Mouse (Mus musculus) olfactory bulb, adult 2 months (tissue): ENCODE measurements around the gene Pdgfra. TPM values are rescaled to one million over a fixed set of nuclear protein-coding genes. Genes with fewer than 3 reads are reported as not detected.

Source experiments
- H3K27ac ChIP-seq: fragments of 200-500 bp; 2 replicates; pipeline ENCODE4 v1.5.1; 2012; ENCODE audit warnings: low read depth, low read length; ENCODE audit not compliant: insufficient read depth
- H3K4me1 ChIP-seq: fragments of 200-500 bp; 2 replicates; pipeline ENCODE4 v1.6.1; 2012; ENCODE audit warnings: low read length; ENCODE audit not compliant: control insufficient read depth, insufficient read depth
- H3K4me3 ChIP-seq: fragments of 200-500 bp; 2 replicates; pipeline ENCODE4 v1.5.1; 2012; ENCODE audit warnings: mild to moderate bottlenecking, low read depth, low read length, moderate library complexity; ENCODE audit not compliant: insufficient read depth
- CTCF ChIP-seq: fragments of 200-500 bp; IDR thresholded peaks from 2 replicates; pipeline ENCODE4 v1.5.1; 2012; ENCODE audit warnings: low read depth, mild to moderate bottlenecking, low read length, moderate library complexity; ENCODE audit not compliant: insufficient read depth
- POLR2A ChIP-seq: fragments of 200-500 bp; IDR thresholded peaks from 2 replicates; pipeline ENCODE4 v1.6.1; 2012; ENCODE audit warnings: mild to moderate bottlenecking, low read depth, low read length, moderate library complexity; ENCODE audit not compliant: insufficient read depth
- WGBS: fragments of 180-500 bp; shearing (Covaris S2); methylation state at CpG from one replicate; pipeline ENCODE4 v1.1.7; 2018; 5-methylcytosine and 5-hydroxymethylcytosine counted together
- polyA plus RNA-seq: library from polyadenylated mRNA; stranded (reverse); fragments of >200 nt; gene quantifications from 2 replicates; pipeline ENCODE4 v1.2.4, GENCODE M21; 2012; ENCODE audit warnings: low replicate concordance; ENCODE audit not compliant: missing spikeins, insufficient read depth, insufficient read length

Pdgfra gene
- polyA plus RNA-seq, 1 experiment = not detected

GRCm38 (mm10) chr5:75146469-75146868, 5.6 kb upstream of the Pdgfra start:
- peaks cover 8% of the 10 kb centered on the region for H3K4me1 ChIP-seq
- H3K27ac ChIP-seq = no peak overlapping the region
- 92% methylated on average over 1 of the region's 1 CpGs for WGBS
- H3K4me3 ChIP-seq = no peak overlapping the region
- TF ChIP-seq POLR2A = no peak
- TF ChIP-seq CTCF = no peak

- H3K4me3 ChIP-seq = no peak overlapping the region
- no peak overlapping the region for H3K27ac ChIP-seq
- no peak for TF ChIP-seq POLR2A
- TF ChIP-seq CTCF = no peak
- peaks cover 11% of the 10 kb centered on the region; the same call in 1 of the 2 replicates for H3K4me1 ChIP-seq
- 31% methylated on average over 30 of the region's 30 CpGs for whole genome bisulfite sequencing
Observed at GRCm38 (mm10) chr5:75148343-75149127, 3.6 kb upstream of the Pdgfra start.

GRCm38 (mm10) chr5:75149380-75149779, 2.7 kb upstream of the Pdgfra start:
- Histone ChIP-seq H3K27ac (no peak overlapping the region), H3K4me3 (no peak overlapping the region), H3K4me1 (peaks cover 15% of the 10 kb centered on the region)
- TF ChIP-seq POLR2A (no peak), CTCF (no peak)
- WGBS = 34% methylated on average over 10 of the region's 10 CpGs

- TF ChIP-seq POLR2A = no peak
- no peak for TF ChIP-seq CTCF
- Histone ChIP-seq H3K4me1 (peaks cover 20% of the 10 kb centered on the region), H3K27ac (no peak overlapping the region), H3K4me3 (no peak overlapping the region)
- WGBS = 16% methylated on average over 11 of the region's 11 CpGs
Observed at GRCm38 (mm10) chr5:75149880-75150279, 2.2 kb upstream of the Pdgfra start.

- H3K4me3 ChIP-seq = no peak overlapping the region
Observed at GRCm38 (mm10) chr5:75150341-75150981, 1.6 kb upstream of the Pdgfra start.

GRCm38 (mm10) chr5:75151146-75151900, 769 bp upstream of the Pdgfra start:
- TF ChIP-seq CTCF = no peak
- no peak for TF ChIP-seq POLR2A
- H3K27ac ChIP-seq = no peak overlapping the region
- no peak overlapping the region for H3K4me3 ChIP-seq
- WGBS = 4% methylated on average over 35 of the region's 35 CpGs
- H3K4me1 ChIP-seq = peaks cover 30% of the 10 kb centered on the region

More at GRCm38 (mm10) chr5:75150341-75150981, 1.6 kb upstream of the Pdgfra start:
- H3K4me1 ChIP-seq = peaks cover 22% of the 10 kb centered on the region
- WGBS = 9% methylated on average over 23 of the region's 23 CpGs
- TF ChIP-seq POLR2A = no peak
- no peak for TF ChIP-seq CTCF
- no peak overlapping the region for H3K27ac ChIP-seq

- Histone ChIP-seq H3K4me3 (no peak overlapping the region), H3K4me1 (peaks cover 35% of the 10 kb centered on the region), H3K27ac (no peak overlapping the region)
Observed at GRCm38 (mm10) chr5:75152791-75153625, 916 bp downstream of the Pdgfra start.

GRCm38 (mm10) chr5:75153626-75153960, 1.5 kb downstream of the Pdgfra start:
- TF ChIP-seq CTCF = no peak
- TF ChIP-seq POLR2A = no peak
- Histone ChIP-seq H3K27ac (no peak overlapping the region), H3K4me1 (peaks cover 35% of the 10 kb centered on the region), H3K4me3 (no peak overlapping the region; the same call in 1 of the 2 replicates)
- 6% methylated on average over 13 of the region's 13 CpGs for WGBS

More at GRCm38 (mm10) chr5:75152791-75153625, 916 bp downstream of the Pdgfra start:
- 2% methylated on average over 72 of the region's 72 CpGs for WGBS
- no peak for TF ChIP-seq POLR2A
- no peak for TF ChIP-seq CTCF
